Mouse (Mus musculus) small intestine, adult 2 months (tissue): ENCODE results near the gene Borcs8. TPM values are rescaled to one million over a fixed set of nuclear protein-coding genes. Genes with fewer than 3 reads are reported as not detected.

Source experiments
- H3K27ac ChIP-seq: fragments of 200-500 bp; 2 replicates; pipeline ENCODE4 v1.5.1; 2012; ENCODE audit warnings: low read depth, low read length, control low read depth, inconsistent platforms; ENCODE audit not compliant: insufficient read depth
- H3K27me3 ChIP-seq: fragments of 200-500 bp; 2 replicates; pipeline ENCODE4 v1.6.1; 2012; ENCODE audit warnings: mild to moderate bottlenecking, moderate library complexity, low read length, inconsistent platforms; ENCODE audit not compliant: control insufficient read depth, insufficient read depth
- H3K36me3 ChIP-seq: fragments of 200-500 bp; 2 replicates; pipeline ENCODE4 v1.6.1; 2012; ENCODE audit warnings: mild to moderate bottlenecking, low read length, control low read depth, inconsistent platforms; ENCODE audit not compliant: control insufficient read depth, insufficient read depth
- H3K4me1 ChIP-seq: fragments of 200-500 bp; 2 replicates; pipeline ENCODE4 v1.6.1; 2012; ENCODE audit warnings: low read length, inconsistent platforms, mixed read lengths; ENCODE audit not compliant: control insufficient read depth, insufficient read depth, insufficient read length
- H3K4me3 ChIP-seq: fragments of 200-500 bp; 2 replicates; pipeline ENCODE4 v1.5.1; 2012; ENCODE audit warnings: low read depth, mild to moderate bottlenecking, control low read depth, inconsistent platforms, low read length, moderate library complexity
- CTCF ChIP-seq: fragments of 200-500 bp; IDR thresholded peaks from 2 replicates; pipeline ENCODE4 v1.5.1; 2012; ENCODE audit warnings: low read depth, mild to moderate bottlenecking, control low read depth, inconsistent platforms, low read length, moderate library complexity, mixed read lengths; ENCODE audit not compliant: insufficient replicate concordance, insufficient read length; ENCODE audit errors: extremely low read depth
- POLR2A ChIP-seq: fragments of 200-500 bp; IDR thresholded peaks from 2 replicates; pipeline ENCODE4 v1.6.1; 2012; ENCODE audit warnings: low read depth, mild to moderate bottlenecking, control low read depth, inconsistent platforms, low read length, moderate library complexity
- WGBS: fragments of 180-500 bp; shearing (Covaris S2); methylation state at CpG from one replicate; pipeline ENCODE4 v1.1.7; 2018; 5-methylcytosine and 5-hydroxymethylcytosine counted together
- polyA plus RNA-seq: library from polyadenylated mRNA; depleted of rRNA; stranded (reverse); fragments of >200 nt; gene quantifications from 2 replicates; pipeline ENCODE4 v1.2.3, GENCODE M21; 2012

Gene Borcs8
- polyA plus RNA-seq, 1 experiment = 83.7 TPM

- Histone ChIP-seq H3K27ac (no peak overlapping the region), H3K4me3 (no peak overlapping the region), H3K27me3 (no peaks in the 10 kb centered on the region), H3K36me3 (peaks cover 35% of the 10 kb centered on the region), H3K4me1 (peaks cover 2% of the 10 kb centered on the region; the same call in 1 of the 2 replicates)
- 96% methylated on average over 4 of the region's 4 CpGs for WGBS
- TF ChIP-seq POLR2A (no peak), CTCF (peak; percentile 43; the same call in 1 of the 2 replicates)
Measured at GRCm38 (mm10) chr8:70179082-70179481, 39.8 kb downstream of the Borcs8 start.

DNA sequence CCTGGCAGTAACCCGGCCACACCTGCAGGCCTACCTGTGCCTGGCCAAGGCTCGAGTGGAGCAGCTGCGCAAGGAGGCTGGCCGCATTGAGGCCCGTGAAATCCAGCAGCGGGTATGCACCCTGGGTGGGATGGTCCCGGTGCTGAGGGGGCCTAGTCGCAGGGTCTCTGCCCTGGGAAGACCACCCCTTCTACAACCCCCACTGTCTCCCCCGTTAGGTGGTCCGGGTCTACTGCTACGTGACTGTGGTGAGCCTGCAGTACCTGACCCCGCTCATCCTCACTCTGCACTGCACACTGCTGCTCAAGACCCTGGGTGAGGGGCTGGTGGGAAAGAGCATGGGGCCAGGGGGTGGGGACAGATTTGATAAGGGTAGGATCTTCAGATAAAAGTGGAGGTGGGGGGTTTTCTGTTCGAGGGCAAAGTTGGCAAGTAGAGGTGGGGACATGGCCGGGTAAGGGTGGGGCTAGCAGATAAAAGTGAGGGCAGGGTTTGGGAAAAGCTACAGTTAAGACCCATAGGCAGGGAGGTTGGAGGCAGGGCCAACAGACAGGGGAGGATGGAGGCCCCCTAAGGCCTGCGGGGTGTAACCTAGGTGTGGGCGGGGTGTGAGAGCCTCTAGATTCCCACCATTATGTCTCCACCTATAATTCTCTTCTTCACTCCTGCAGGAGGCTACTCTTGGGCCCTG, 42.1 kb downstream of the Borcs8 start:
- 62% methylated on average over 16 of the region's 16 CpGs for WGBS
- no peak for TF ChIP-seq POLR2A
- no peak for TF ChIP-seq CTCF
- Histone ChIP-seq H3K36me3 (peaks cover 35% of the 10 kb centered on the region), H3K27ac (no peak overlapping the region), H3K27me3 (no peaks in the 10 kb centered on the region), H3K4me3 (no peak overlapping the region), H3K4me1 (peaks cover 8% of the 10 kb centered on the region)

- Histone ChIP-seq H3K27ac (no peak overlapping the region), H3K4me1 (peaks cover 13% of the 10 kb centered on the region), H3K36me3 (peaks cover 32% of the 10 kb centered on the region), H3K27me3 (no peaks in the 10 kb centered on the region), H3K4me3 (no peak overlapping the region)
- TF ChIP-seq POLR2A (no peak), CTCF (no peak)
- WGBS = 21% methylated on average over 2 of the region's 2 CpGs
Measured at GRCm38 (mm10) chr8:70181903-70182252, 42.6 kb downstream of the Borcs8 start.

- Histone ChIP-seq H3K36me3 (peaks cover 22% of the 10 kb centered on the region), H3K27me3 (no peaks in the 10 kb centered on the region), H3K27ac (no peak overlapping the region), H3K4me1 (peaks cover 26% of the 10 kb centered on the region), H3K4me3 (no peak overlapping the region)
- TF ChIP-seq CTCF = no peak
- TF ChIP-seq POLR2A = no peak
- WGBS = 89% methylated on average over 4 of the region's 4 CpGs
Measured at GRCm38 (mm10) chr8:70183194-70183593, 43.9 kb downstream of the Borcs8 start.

DNA sequence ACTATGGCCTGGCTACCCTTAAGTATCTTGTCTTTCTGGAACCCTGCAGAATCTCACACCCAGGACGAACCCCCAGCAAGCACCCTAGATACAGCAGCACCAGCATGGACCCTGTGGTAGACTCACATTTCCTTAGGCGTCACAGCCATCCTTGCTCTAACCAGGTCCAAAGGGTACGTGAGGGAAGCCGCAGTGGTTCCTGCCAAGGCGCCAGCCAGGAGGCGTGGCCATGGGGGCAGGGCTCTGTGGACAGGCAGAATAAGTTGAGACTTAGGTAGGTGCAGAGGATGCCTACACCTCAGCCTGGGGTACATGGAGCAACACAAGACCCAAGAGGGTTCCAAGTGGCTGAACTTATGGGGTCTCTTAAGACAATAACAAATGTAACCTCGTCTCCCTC, 49.4 kb downstream of the Borcs8 start:
- Histone ChIP-seq H3K27me3 (no peaks in the 10 kb centered on the region), H3K4me1 (peaks cover 66% of the 10 kb centered on the region), H3K36me3 (peaks cover 3% of the 10 kb centered on the region; the same call in 1 of the 2 replicates), H3K27ac (peak overlapping the region; percentile 87), H3K4me3 (no peak overlapping the region)
- 34% methylated on average over 7 of the region's 7 CpGs for WGBS
- TF ChIP-seq POLR2A = no peak
- no peak for TF ChIP-seq CTCF

DNA sequence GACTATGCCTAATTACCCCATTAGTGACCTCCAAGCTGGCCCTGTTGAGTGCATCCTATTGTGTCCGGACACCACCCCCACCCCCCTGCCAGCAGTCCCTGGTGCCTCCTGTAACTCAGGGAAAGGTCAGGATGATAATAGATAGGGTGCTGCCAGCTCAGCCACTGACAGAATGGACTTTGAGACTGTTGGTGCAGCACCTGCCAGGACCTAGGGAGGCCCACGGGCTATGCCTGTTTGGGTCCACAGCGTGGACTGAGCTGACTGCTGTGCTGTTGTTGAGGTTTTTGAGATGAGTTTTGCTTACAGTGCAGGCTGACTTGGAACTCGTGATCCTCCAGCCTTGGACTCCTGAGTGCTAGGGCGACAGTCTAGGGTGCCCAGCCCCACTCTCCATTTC, 53.9 kb downstream of the Borcs8 start:
- Histone ChIP-seq H3K36me3 (no peaks in the 10 kb centered on the region), H3K27me3 (no peaks in the 10 kb centered on the region), H3K4me1 (peaks cover 49% of the 10 kb centered on the region), H3K27ac (peak overlapping the region; percentile 79), H3K4me3 (no peak overlapping the region)
- no peak for TF ChIP-seq CTCF
- no peak for TF ChIP-seq POLR2A
- 19% methylated on average over 5 of the region's 5 CpGs for WGBS

DNA sequence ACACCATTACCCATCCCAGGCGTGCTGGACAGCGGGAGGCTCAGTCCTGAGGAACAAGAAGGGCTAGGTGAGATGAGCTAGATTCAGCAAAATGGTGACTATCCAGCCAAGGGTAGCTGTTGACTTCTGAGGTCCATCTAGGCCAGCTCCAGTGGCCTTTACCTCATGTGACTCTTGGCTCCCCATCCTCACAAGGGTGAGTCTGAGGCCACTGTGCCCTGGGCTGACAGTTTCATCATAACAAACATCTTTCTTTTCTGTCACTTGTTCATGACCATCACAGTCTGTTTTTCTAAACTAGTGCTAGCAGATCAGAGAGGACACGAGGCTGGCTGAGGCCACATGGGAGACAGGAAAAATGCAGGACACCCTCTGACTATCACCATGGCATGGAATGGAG, 54.9 kb downstream of the Borcs8 start:
- peaks cover 41% of the 10 kb centered on the region for H3K4me1 ChIP-seq
- 90% methylated on average over 3 of the region's 3 CpGs for WGBS
- no peaks in the 10 kb centered on the region for H3K36me3 ChIP-seq
- H3K4me3 ChIP-seq = no peak overlapping the region
- TF ChIP-seq POLR2A (no peak), CTCF (no peak)
- no peak overlapping the region for H3K27ac ChIP-seq
- H3K27me3 ChIP-seq = no peaks in the 10 kb centered on the region
